Mouse (Mus musculus): ENCODE measurements around the gene Kcnip3.

- TF ChIP-seq CTCF (conservative IDR thresholded peaks at IDR 0.05; ENCODE audit: insufficient read depth, insufficient read length, low read depth, low read length) (no peak), POLR2A (IDR thresholded peaks at IDR 0.05; ENCODE audit: low read depth, low read length) (no peak)
Observed at GRCm38 (mm10) chr2:127484476-127485170, 37.3 kb downstream of the Kcnip3 start.
